Mouse (Mus musculus) heart, embryonic 14.5 days (tissue): ENCODE data around the gene Tecpr1. TPM values are rescaled to one million over a fixed set of nuclear protein-coding genes. Genes with fewer than 3 reads are reported as not detected.

Experiments
- ATAC-seq: fragments of 200-750 bp; cut with Nextera tagmentation; 2 replicates; pipeline ENCODE4 v1.8.0; 2017; ENCODE audit warnings: low read depth, moderate TSS enrichment; ENCODE audit not compliant: insufficient number of reproducible peaks, insufficient read depth, low FRiP score
- H3K27ac ChIP-seq, 2 experiments: fragments of 200-500 bp in 1 of 2; fragments of 300-500 bp in 1 of 2; sonication (generic) in 1 of 2; replicated peaks in 1 of 2; 2 replicates each; pipeline ENCODE4 v1.5.1; 2012 to 2014; ENCODE audit warnings: low read depth in 2 of 2, low read length in 2 of 2, control low read depth in 1 of 2, mild to moderate bottlenecking in 1 of 2, mixed read lengths in 1 of 2; ENCODE audit not compliant: control insufficient read depth in 1 of 2, insufficient read depth in 1 of 2
- H3K27me3 ChIP-seq: fragments of 300-500 bp; sonication (generic); 2 replicates; pipeline ENCODE4 v1.6.1; 2014; ENCODE audit warnings: mild to moderate bottlenecking, low read length, control low read depth; ENCODE audit not compliant: control insufficient read depth, insufficient read depth
- H3K36me3 ChIP-seq: fragments of 300-500 bp; sonication (generic); 2 replicates; pipeline ENCODE4 v1.6.1; 2014; ENCODE audit warnings: mild to moderate bottlenecking, control low read depth, low read length, mixed read lengths; ENCODE audit not compliant: control insufficient read depth, insufficient read depth
- H3K4me1 ChIP-seq, 2 experiments: fragments of 200-500 bp in 1 of 2; fragments of 300-500 bp in 1 of 2; sonication (generic) in 1 of 2; 2 replicates each; pipeline ENCODE4 v1.6.1; 2012 to 2014; ENCODE audit warnings: low read length in 2 of 2, control low read depth in 1 of 2, mixed read lengths in 1 of 2; ENCODE audit not compliant: control insufficient read depth in 2 of 2, insufficient read depth in 2 of 2
- H3K4me2 ChIP-seq: fragments of 300-500 bp; sonication (generic); 2 replicates; pipeline ENCODE4 v1.6.1; 2014; ENCODE audit warnings: mild to moderate bottlenecking, low read length
- H3K4me3 ChIP-seq, 2 experiments: fragments of 200-500 bp in 1 of 2; fragments of 300-500 bp in 1 of 2; sonication (generic) in 1 of 2; 2 replicates each; pipeline ENCODE4 v1.5.1; 2012 to 2014; ENCODE audit warnings: low read length in 2 of 2, mild to moderate bottlenecking in 2 of 2, control low read depth in 1 of 2, low read depth in 1 of 2, moderate library complexity in 1 of 2; ENCODE audit not compliant: control insufficient read depth in 1 of 2, insufficient read depth in 1 of 2
- H3K9ac ChIP-seq: fragments of 300-500 bp; sonication (generic); 2 replicates; pipeline ENCODE4 v1.6.1; 2014; ENCODE audit warnings: mild to moderate bottlenecking, low read length
- H3K9me3 ChIP-seq: fragments of 300-500 bp; sonication (generic); 2 replicates; pipeline ENCODE4 v1.6.1; 2016; ENCODE audit warnings: low read length, control low read depth; ENCODE audit not compliant: control insufficient read depth
- WGBS: fragments of 180-500 bp; shearing (Covaris S2); extraction: QIAGEN DNeasy Blood & Tissue Kit; methylation state at CpG from one replicate; pipeline ENCODE4 v1.1.7; 2014; 5-methylcytosine and 5-hydroxymethylcytosine counted together
- polyA plus RNA-seq: library from polyadenylated mRNA; unstranded; fragments of >200 nt; fragmentation: Nextera tagmentation; extraction: Ambion mirVana; gene quantifications from 2 replicates; pipeline ENCODE4 v1.2.1, GENCODE M21; 2014

Gene Tecpr1
- polyA plus RNA-seq, 1 experiment from 2014 or later, result 14.4 TPM

- no peaks in the 10 kb centered on the region for H3K27me3 ChIP-seq
- H3K36me3 ChIP-seq, result peaks cover 78% of the 10 kb centered on the region
- H3K27ac ChIP-seq, result no peak overlapping the region
- WGBS, result 93% methylated on average over 8 of the region's 8 CpGs
- ATAC-seq, result no peak
- H3K9ac ChIP-seq, result no peak overlapping the region
- no peaks in the 10 kb centered on the region for H3K4me1 ChIP-seq
- H3K4me2 ChIP-seq, result no peak overlapping the region
- H3K4me3 ChIP-seq, result no peak overlapping the region
- no peaks in the 10 kb centered on the region for H3K9me3 ChIP-seq
Measured at GRCm38 (mm10) chr5:144169275-144169975, 54.0 kb downstream of the Tecpr1 start.

GRCm38 (mm10) chr5:144165756-144166155 lies 57.7 kb downstream of the Tecpr1 start:
- Histone ChIP-seq H3K4me2 (no peak overlapping the region), H3K27me3 (no peaks in the 10 kb centered on the region), H3K36me3 (peaks cover 57% of the 10 kb centered on the region), H3K4me1 (no peaks in the 10 kb centered on the region), H3K4me3 (no peak overlapping the region), H3K9ac (no peak overlapping the region), H3K27ac (no peak overlapping the region), H3K9me3 (no peaks in the 10 kb centered on the region)
- 81% methylated on average over 3 of the region's 3 CpGs for WGBS
- no peak for ATAC-seq

- Histone ChIP-seq H3K4me3 (no peak overlapping the region), H3K4me1 (peaks cover 2 to 8% of the 10 kb centered on the region in 2 experiments; a peak in 2 of 4 replicates), H3K9me3 (no peaks in the 10 kb centered on the region), H3K27ac (no peak overlapping the region), H3K9ac (no peak overlapping the region), H3K4me2 (no peak overlapping the region), H3K36me3 (peaks cover 52% of the 10 kb centered on the region), H3K27me3 (no peaks in the 10 kb centered on the region)
- WGBS, result 80% methylated on average over 10 of the region's 10 CpGs
- ATAC-seq, result no peak
Measured at GRCm38 (mm10) chr5:144162813-144163517, 60.5 kb downstream of the Tecpr1 start.

- H3K27ac ChIP-seq, result no peak overlapping the region
- peaks cover 57% of the 10 kb centered on the region for H3K36me3 ChIP-seq
- WGBS, result 62% methylated on average over 5 of the region's 5 CpGs
- H3K4me2 ChIP-seq, result no peak overlapping the region
- H3K4me3 ChIP-seq, result no peak overlapping the region
- H3K27me3 ChIP-seq, result no peaks in the 10 kb centered on the region
- ATAC-seq, result no peak
- peaks cover 4 to 8% of the 10 kb centered on the region in 2 experiments; a peak in 2 of 4 replicates for H3K4me1 ChIP-seq
- no peak overlapping the region for H3K9ac ChIP-seq
- H3K9me3 ChIP-seq, result no peaks in the 10 kb centered on the region
Measured at GRCm38 (mm10) chr5:144162080-144162812, 61.2 kb downstream of the Tecpr1 start.

- 93% methylated on average over 8 of the region's 8 CpGs for WGBS
- Histone ChIP-seq H3K9me3 (no peaks in the 10 kb centered on the region), H3K9ac (no peak overlapping the region), H3K27me3 (no peaks in the 10 kb centered on the region), H3K4me3 (no peak overlapping the region), H3K4me1 (peaks cover 10 to 11% of the 10 kb centered on the region in 2 experiments; a peak in 3 of 4 replicates), H3K4me2 (no peak overlapping the region), H3K27ac (no peak overlapping the region; a peak in 1 of 4 replicates), H3K36me3 (peaks cover 36% of the 10 kb centered on the region)
- no peak for ATAC-seq
Measured at GRCm38 (mm10) chr5:144159137-144159536, 64.3 kb downstream of the Tecpr1 start.

GRCm38 (mm10) chr5:144158604-144159003 lies 64.8 kb downstream of the Tecpr1 start:
- Histone ChIP-seq H3K36me3 (peaks cover 32% of the 10 kb centered on the region), H3K4me3 (no peak overlapping the region), H3K4me2 (no peak overlapping the region), H3K9me3 (no peaks in the 10 kb centered on the region), H3K9ac (no peak overlapping the region), H3K4me1 (peaks cover 10 to 11% of the 10 kb centered on the region in 2 experiments; a peak in 3 of 4 replicates), H3K27me3 (no peaks in the 10 kb centered on the region), H3K27ac (peak overlapping the region; percentile 9 to 47; a peak in 2 of 4 replicates)
- ATAC-seq, result peak; percentile 69; the same call in 1 of the 2 replicates
- 19% methylated on average over 4 of the region's 4 CpGs for WGBS

GRCm38 (mm10) chr5:144154528-144154927 lies 68.9 kb downstream of the Tecpr1 start:
- Histone ChIP-seq H3K9ac (no peak overlapping the region), H3K4me1 (peaks cover 10 to 15% of the 10 kb centered on the region in 2 experiments), H3K9me3 (no peaks in the 10 kb centered on the region), H3K27ac (no peak overlapping the region), H3K4me2 (no peak overlapping the region), H3K27me3 (no peaks in the 10 kb centered on the region), H3K4me3 (no peak overlapping the region), H3K36me3 (peaks cover 45% of the 10 kb centered on the region)
- no peak for ATAC-seq
- WGBS, result 22% methylated on average over 7 of the region's 7 CpGs
